Mouse (Mus musculus) liver, postnatal 0 days (tissue): ENCODE measurements around the gene Rsph9. TPM values are rescaled to one million over a fixed set of nuclear protein-coding genes. Genes with fewer than 3 reads are reported as not detected.

Experiments
- ATAC-seq: fragments of 200-750 bp; cut with Nextera tagmentation; 2 replicates; pipeline ENCODE4 v1.8.0; 2017; ENCODE audit warnings: mild to moderate bottlenecking, moderate library complexity
- DNase-seq: peaks from one replicate; pipeline ENCODE4 v3.0.0-alpha.2; 2016
- H3K27ac ChIP-seq: fragments of 300-500 bp; sonication (generic); 2 replicates; pipeline ENCODE4 v1.5.1; 2014; ENCODE audit warnings: antibody characterized with exemption, moderate library complexity, mild to moderate bottlenecking, low read depth
- H3K27me3 ChIP-seq: fragments of 300-500 bp; sonication (generic); 2 replicates; pipeline ENCODE4 v1.6.1; 2014; ENCODE audit warnings: low read length, control low read depth, mixed read lengths; ENCODE audit not compliant: insufficient read depth
- H3K36me3 ChIP-seq: fragments of 300-500 bp; sonication (generic); replicated peaks from 2 replicates; pipeline ENCODE4 v1.6.1; 2014; ENCODE audit warnings: mild to moderate bottlenecking, control low read depth, low read length, moderate library complexity, mixed read lengths; ENCODE audit not compliant: insufficient read depth
- H3K4me1 ChIP-seq: fragments of 300-500 bp; sonication (generic); 2 replicates; pipeline ENCODE4 v1.6.1; 2014; ENCODE audit warnings: antibody characterized with exemption, mild to moderate bottlenecking, control low read depth; ENCODE audit not compliant: insufficient read depth
- H3K4me2 ChIP-seq: fragments of 300-500 bp; sonication (generic); 2 replicates; pipeline ENCODE4 v1.6.1; 2014; ENCODE audit warnings: low read depth, mild to moderate bottlenecking, low read length, moderate library complexity, mixed read lengths
- H3K4me3 ChIP-seq: fragments of 300-500 bp; sonication (generic); 2 replicates; pipeline ENCODE4 v1.5.1; 2014; ENCODE audit warnings: low read depth, low read length
- H3K9ac ChIP-seq: fragments of 300-500 bp; sonication (generic); replicated peaks from 2 replicates; pipeline ENCODE4 v1.6.1; 2014; ENCODE audit warnings: mild to moderate bottlenecking, moderate library complexity
- H3K9me3 ChIP-seq: fragments of 300-500 bp; sonication (generic); 2 replicates; pipeline ENCODE4 v1.6.1; 2016; ENCODE audit warnings: mild to moderate bottlenecking, control low read depth, low read length, mixed read lengths
- CTCF ChIP-seq: sonication (generic); IDR thresholded peaks from 2 replicates; pipeline ENCODE4 v1.5.1; 2016; ENCODE audit warnings: antibody characterized with exemption, low read depth
- EP300 ChIP-seq: IDR thresholded peaks from 2 replicates; pipeline ENCODE4 v1.6.1; 2016; ENCODE audit warnings: antibody characterized with exemption, low read depth, mild to moderate bottlenecking
- WGBS: fragments of 180-500 bp; shearing (Covaris S2); extraction: QIAGEN DNeasy Blood & Tissue Kit; methylation state at CpG from one replicate; pipeline ENCODE4 v1.1.7; 2014; ENCODE audit not compliant: insufficient replicate concordance; 5-methylcytosine and 5-hydroxymethylcytosine counted together
- polyA plus RNA-seq: library from polyadenylated mRNA; unstranded; fragments of >200 nt; fragmentation: Nextera tagmentation; extraction: Ambion mirVana; gene quantifications from 2 replicates; pipeline ENCODE4 v1.2.1, GENCODE M21; 2015

Rsph9 gene
- polyA plus RNA-seq, 1 experiment from 2014 or later = 1.8 TPM

- Histone ChIP-seq H3K9me3 (no peaks in the 10 kb centered on the region), H3K4me3 (no peak overlapping the region), H3K9ac (no peak overlapping the region), H3K36me3 (peaks cover 79% of the 10 kb centered on the region), H3K4me1 (no peaks in the 10 kb centered on the region), H3K27me3 (no peaks in the 10 kb centered on the region), H3K4me2 (no peak overlapping the region), H3K27ac (no peak overlapping the region)
- DNase-seq (no peak), ATAC-seq (no peak)
- no peak for TF ChIP-seq EP300
- TF ChIP-seq CTCF = no peak
- 93% methylated on average over 4 of the region's 4 CpGs for WGBS
These were observed 21.2 kb downstream of the Rsph9 start for GRCm38 (mm10) chr17:46122791-46123190.

- H3K9me3 ChIP-seq = no peaks in the 10 kb centered on the region
- 91% methylated on average over 10 of the region's 10 CpGs for WGBS
- TF ChIP-seq EP300 = no peak
- TF ChIP-seq CTCF = no peak
- H3K27me3 ChIP-seq = no peaks in the 10 kb centered on the region
- no peak for ATAC-seq
- H3K4me3 ChIP-seq = no peak overlapping the region
- peaks cover 53% of the 10 kb centered on the region for H3K36me3 ChIP-seq
- no peak for DNase-seq
- H3K27ac ChIP-seq = no peak overlapping the region
- H3K9ac ChIP-seq = no peak overlapping the region
- no peak overlapping the region for H3K4me2 ChIP-seq
- no peaks in the 10 kb centered on the region for H3K4me1 ChIP-seq
These were observed 24.4 kb downstream of the Rsph9 start for GRCm38 (mm10) chr17:46119641-46120040.

GRCm38 (mm10) chr17:46118423-46118850 is 25.6 kb downstream of the Rsph9 start:
- Histone ChIP-seq H3K4me1 (no peaks in the 10 kb centered on the region), H3K4me2 (no peak overlapping the region), H3K36me3 (peaks cover 42% of the 10 kb centered on the region), H3K27me3 (no peaks in the 10 kb centered on the region), H3K9ac (no peak overlapping the region), H3K9me3 (no peaks in the 10 kb centered on the region), H3K27ac (no peak overlapping the region), H3K4me3 (no peak overlapping the region)
- no peak for ATAC-seq
- no peak for TF ChIP-seq EP300
- TF ChIP-seq CTCF = no peak
- 87% methylated on average over 4 of the region's 4 CpGs for WGBS
- no peak for DNase-seq

GRCm38 (mm10) chr17:46117623-46118422 is 26.2 kb downstream of the Rsph9 start:
- no peaks in the 10 kb centered on the region for H3K4me1 ChIP-seq
- no peaks in the 10 kb centered on the region for H3K27me3 ChIP-seq
- H3K9ac ChIP-seq = no peak overlapping the region
- no peak overlapping the region for H3K4me3 ChIP-seq
- no peak overlapping the region for H3K27ac ChIP-seq
- no peak overlapping the region for H3K4me2 ChIP-seq
- ATAC-seq = no peak
- no peaks in the 10 kb centered on the region for H3K9me3 ChIP-seq
- no peak for TF ChIP-seq CTCF
- no peak for TF ChIP-seq EP300
- DNase-seq = no peak
- H3K36me3 ChIP-seq = peaks cover 38% of the 10 kb centered on the region
- WGBS = 85% methylated on average over 13 of the region's 13 CpGs

- ATAC-seq = no peak
- Histone ChIP-seq H3K4me1 (peaks cover 5% of the 10 kb centered on the region), H3K9ac (no peak overlapping the region), H3K27ac (no peak overlapping the region), H3K36me3 (peaks cover 28% of the 10 kb centered on the region), H3K27me3 (no peaks in the 10 kb centered on the region), H3K9me3 (no peaks in the 10 kb centered on the region), H3K4me3 (no peak overlapping the region), H3K4me2 (no peak overlapping the region)
- 75% methylated on average over 3 of the region's 3 CpGs for WGBS
- TF ChIP-seq CTCF (no peak), EP300 (no peak)
- no peak for DNase-seq
These were observed 27.1 kb downstream of the Rsph9 start for GRCm38 (mm10) chr17:46116881-46117280.

- ATAC-seq = no peak
- no peak overlapping the region for H3K9ac ChIP-seq
- H3K36me3 ChIP-seq = peaks cover 27% of the 10 kb centered on the region
- H3K4me3 ChIP-seq = no peak overlapping the region
- no peak overlapping the region for H3K4me2 ChIP-seq
- no peaks in the 10 kb centered on the region for H3K9me3 ChIP-seq
- DNase-seq = no peak
- WGBS = 86% methylated on average over 11 of the region's 11 CpGs
- H3K27ac ChIP-seq = no peak overlapping the region
- H3K27me3 ChIP-seq = no peaks in the 10 kb centered on the region
- peaks cover 12% of the 10 kb centered on the region for H3K4me1 ChIP-seq
- TF ChIP-seq EP300 = no peak
- no peak for TF ChIP-seq CTCF
These were observed 27.9 kb downstream of the Rsph9 start for GRCm38 (mm10) chr17:46116138-46116537.
